ENCODE assay signal across 8 mouse cellular contexts in the genomic region with DNA sequence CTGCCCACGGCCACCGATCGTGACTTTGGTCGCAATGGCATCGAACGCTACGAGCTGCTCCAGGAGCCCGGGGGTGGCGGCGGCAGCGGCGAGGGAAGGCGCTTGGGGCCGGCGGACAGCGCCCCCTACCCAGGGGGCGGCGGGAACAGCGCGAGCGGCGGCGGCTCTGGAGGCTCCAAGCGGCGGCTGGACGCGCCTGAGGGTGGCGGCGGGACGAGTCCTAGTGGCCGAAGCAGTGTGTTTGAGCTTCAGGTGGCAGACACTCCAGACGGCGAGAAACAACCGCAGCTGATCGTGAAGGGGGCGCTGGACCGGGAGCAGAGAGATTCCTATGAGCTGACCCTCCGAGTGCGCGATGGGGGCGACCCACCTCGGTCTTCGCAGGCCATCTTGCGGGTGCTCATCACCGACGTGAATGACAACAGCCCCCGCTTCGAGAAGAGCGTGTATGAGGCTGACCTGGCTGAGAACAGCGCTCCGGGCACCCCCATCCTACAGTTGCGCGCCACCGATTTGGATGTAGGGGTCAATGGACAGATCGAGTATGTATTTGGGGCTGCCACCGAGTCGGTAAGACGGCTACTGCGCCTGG. TPM values are rescaled to one million over a fixed set of nuclear protein-coding genes. Genes with fewer than 3 reads are reported as not detected.
DNase-seq lines count a peak whose midpoint lies in the region; ATAC-seq lines count a peak whose summit lies in the region.

No protein-coding gene starts in this region.

- H3K27me3 ChIP-seq in forebrain, embryonic 15.5 days, result no peaks in the 10 kb centered on the region

- peak overlapping the region; percentile 96 for H3K4me2 ChIP-seq in forebrain, embryonic 15.5 days (replicated peaks)

- H3K4me3 ChIP-seq in forebrain, embryonic 15.5 days, result peak overlapping the region; percentile 77

- peak; percentile 20 for DNase-seq in ES-CJ7 (ENCODE audit: low read depth, low spot score)
- peak; percentile 53 for DNase-seq in adrenal gland, postnatal 36 days
- peak; percentile 81 for DNase-seq in heart, postnatal 4 days
- DNase-seq in left cerebral cortex, adult 18-20 months (ENCODE audit: low spot score in 2 of 2), result peak; percentile 69 to 79
- peak; percentile 62 to 67 for DNase-seq in lung, postnatal 4 days
- peak; percentile 49 to 58 for DNase-seq in right cerebral cortex, postnatal 36 days (ENCODE audit: low spot score in 2 of 2)

- under 1% methylated on average over 54 of the region's 59 CpGs for WGBS in forebrain, embryonic 15.5 days

- no peak overlapping the region for H3K27ac ChIP-seq in forebrain, embryonic 15.5 days (replicated peaks)

- H3K36me3 ChIP-seq in forebrain, embryonic 15.5 days, result no peaks in the 10 kb centered on the region

- H3K4me1 ChIP-seq in forebrain, embryonic 15.5 days, result peaks cover 28% of the 10 kb centered on the region

- ATAC-seq in forebrain, embryonic 15.5 days (replicated peaks), result no peak
- no peak for ATAC-seq in monocyte, adult 5-6 weeks (replicated peaks; ENCODE audit: insufficient number of reproducible peaks, low FRiP score, low TSS enrichment, poor library complexity, severe bottlenecking)

- no peaks in the 10 kb centered on the region for H3K9me3 ChIP-seq in forebrain, embryonic 15.5 days

- H3K9ac ChIP-seq in forebrain, embryonic 15.5 days (replicated peaks), result peak overlapping the region; percentile 77

RNA-seq across cellular contexts. Expression of a gene that starts 1.9 kb away (rescaled TPM):
- 1 to 10 TPM; 1.7 to 3.2 TPM for total RNA-seq in adrenal gland, postnatal 36 days (2021)
- 10.7 and 13.3 TPM in 2 replicates for polyA plus RNA-seq in forebrain, embryonic 15.5 days (2015; fragmentation: Nextera tagmentation; extraction: Ambion mirVana)
- total RNA-seq in heart, postnatal 4 days (2021), result 100 to 1,000 TPM; 148 to 160 TPM
- 100 to 1,000 TPM; 130 to 159 TPM for total RNA-seq in left cerebral cortex, adult 18-20 months (2021)
- 0.11 to 0.49 TPM (median 0.19 TPM) in 3 replicates for total RNA-seq in monocyte, adult 5-6 weeks (2017)

Comparison
In these comparisons a context has a peak if more than half of its experiments do, and no peak if none do; other contexts are left out.
1. DNase-seq: peak in every context shown above with its lines; median percentile 81 in heart, postnatal 4 days; 74 in left cerebral cortex, adult 18-20 months; 64 in lung, postnatal 4 days; 54 in right cerebral cortex, postnatal 36 days; 53 in adrenal gland, postnatal 36 days; 20 in ES-CJ7.
2. RNA of a gene that starts 1.9 kb away (total RNA-seq): 148 to 160 TPM in heart, postnatal 4 days and 130 to 159 TPM in left cerebral cortex, adult 18-20 months; 1.7 to 3.2 TPM in adrenal gland, postnatal 36 days and 0.11 to 0.49 TPM in monocyte, adult 5-6 weeks; every median in the first group is over 10 times any median in the second.